Mouse (Mus musculus): ENCODE results near the gene Hist1h3g. TPM values are rescaled to one million over a fixed set of nuclear protein-coding genes. Genes with fewer than 3 reads are reported as not detected.

The Hist1h3g gene
- polyA plus RNA-seq, 1 experiment from 2014 or later: 1.4 TPM

DNA sequence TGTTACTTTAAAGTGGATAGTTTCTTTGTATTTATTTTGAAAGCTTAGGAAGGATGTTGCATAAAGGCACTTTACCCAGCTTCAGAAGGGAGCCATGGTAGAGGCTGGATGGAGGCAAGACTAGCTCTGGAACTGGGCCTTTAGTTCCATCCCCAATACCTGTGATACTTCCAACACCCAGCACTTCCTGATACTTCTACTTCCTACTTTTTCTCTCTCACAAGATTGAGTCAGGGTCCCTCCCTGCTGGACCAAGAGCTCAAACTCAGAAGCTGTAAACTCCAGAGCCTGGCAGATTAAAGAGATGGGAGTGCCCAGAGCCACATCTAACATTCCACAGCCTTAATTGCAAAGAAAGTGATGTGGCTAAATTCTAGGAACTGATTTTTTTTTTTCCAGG is 49.1 kb downstream of the Hist1h3g start:
- Histone ChIP-seq H3K36me3 (ENCODE audit: control insufficient read depth, insufficient read depth, low read length) (no peaks in the 10 kb centered on the region), H3K4me1 (ENCODE audit: control insufficient read depth, insufficient read depth, low read length) (peaks cover 16% of the 10 kb centered on the region), H3K4me3 (replicated peaks; ENCODE audit: low read depth, low read length) (peak overlapping the region; percentile 51), H3K27ac (replicated peaks; ENCODE audit: low read depth, low read length) (peak overlapping the region; percentile 94), H3K27me3 (ENCODE audit: control insufficient read depth, insufficient read depth, low read length) (no peaks in the 10 kb centered on the region), H3K9me3 (ENCODE audit: control insufficient read depth, low read length) (no peaks in the 10 kb centered on the region), H3K4me2 (ENCODE audit: low read length) (peak overlapping the region; percentile 90), H3K9ac (replicated peaks; ENCODE audit: low read length) (peak overlapping the region; percentile 60)
- no peak for DNase-seq
- ATAC-seq (ENCODE audit: low FRiP score, low TSS enrichment): no peak

DNA sequence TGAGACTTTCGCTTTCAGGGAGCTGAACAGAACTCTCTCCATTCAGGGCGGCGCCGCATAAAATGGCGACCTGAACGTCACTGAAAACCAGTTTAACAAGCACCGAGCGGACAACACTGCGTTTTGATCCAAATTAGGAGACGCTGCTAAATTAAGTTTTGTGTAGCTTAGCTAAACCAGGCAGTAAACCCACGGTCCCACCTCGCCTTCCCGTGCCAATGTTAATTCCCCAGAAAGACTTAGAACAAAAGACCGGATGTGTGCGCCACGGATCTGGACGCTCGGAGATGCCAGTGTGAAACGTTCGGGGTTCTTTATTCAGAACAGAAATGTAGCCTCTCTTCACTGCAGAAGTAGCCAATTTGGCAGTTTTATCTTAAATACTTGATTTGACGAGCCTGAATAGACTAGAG is 49.8 kb downstream of the Hist1h3g start:
- peak overlapping the region; percentile 51 for H3K4me3 ChIP-seq (replicated peaks; ENCODE audit: low read depth, low read length)
- peak overlapping the region; percentile 94 for H3K27ac ChIP-seq (replicated peaks; ENCODE audit: low read depth, low read length)
- peak overlapping the region; percentile 60 for H3K9ac ChIP-seq (replicated peaks; ENCODE audit: low read length)
- H3K4me2 ChIP-seq (ENCODE audit: low read length): peak overlapping the region; percentile 90
- under 1% methylated on average over 21 of the region's 21 CpGs for WGBS
- peaks cover 16% of the 10 kb centered on the region for H3K4me1 ChIP-seq (ENCODE audit: control insufficient read depth, insufficient read depth, low read length)
- H3K36me3 ChIP-seq (ENCODE audit: control insufficient read depth, insufficient read depth, low read length): no peaks in the 10 kb centered on the region
- DNase-seq (peak; percentile 84), ATAC-seq (ENCODE audit: low FRiP score, low TSS enrichment) (no peak)
- no peaks in the 10 kb centered on the region for H3K9me3 ChIP-seq (ENCODE audit: control insufficient read depth, low read length)
- H3K27me3 ChIP-seq (ENCODE audit: control insufficient read depth, insufficient read depth, low read length): no peaks in the 10 kb centered on the region

Small RNA genes lying within 50 kb of the gene (microRNA-seq; reads per million reads assigned to microRNA genes)
- gene Gm44297 (not detected), gene Gm44359 (not detected), gene Gm44394 (not detected), gene n-TStga1 (0.59 reads per million)

Other genes with a start within 250 kb of the Hist1h3g start
- 41.2 and 64.4 TPM in 2 replicates for gene Zfp322a, start 166.2 kb upstream of the Hist1h3g start, polyA plus RNA-seq (2014; fragmentation: Nextera tagmentation; extraction: Ambion mirVana)
- gene Abt1, start 111.6 kb upstream of the Hist1h3g start, polyA plus RNA-seq (2014; fragmentation: Nextera tagmentation; extraction: Ambion mirVana): 9.3 and 9.9 TPM in 2 replicates
- 0.09 TPM in 1 of 2 replicates, not detected in the other for gene Btn1a1, start 69.5 kb upstream of the Hist1h3g start, polyA plus RNA-seq (2014; fragmentation: Nextera tagmentation; extraction: Ambion mirVana)
- gene Btn2a2, start 46.6 kb upstream of the Hist1h3g start, polyA plus RNA-seq (2014; fragmentation: Nextera tagmentation; extraction: Ambion mirVana): not detected in 2 replicates
- gene Hist1h4h, start 4.4 kb upstream of the Hist1h3g start, polyA plus RNA-seq (2014; fragmentation: Nextera tagmentation; extraction: Ambion mirVana): 4.1 and 6.4 TPM in 2 replicates
- gene Hist1h2af, start 1.5 kb upstream of the Hist1h3g start, polyA plus RNA-seq (2014; fragmentation: Nextera tagmentation; extraction: Ambion mirVana): 3.4 and 4.6 TPM in 2 replicates
- gene Hist1h2bh, start 8.0 kb downstream of the Hist1h3g start, polyA plus RNA-seq (2014; fragmentation: Nextera tagmentation; extraction: Ambion mirVana): 0.13 and 0.30 TPM in 2 replicates
- gene Hist1h3f, start 8.6 kb downstream of the Hist1h3g start, polyA plus RNA-seq (2014; fragmentation: Nextera tagmentation; extraction: Ambion mirVana): 0.32 and 0.47 TPM in 2 replicates
- not detected in 2 replicates for gene Hist1h4f, start 16.2 kb downstream of the Hist1h3g start, polyA plus RNA-seq (2014; fragmentation: Nextera tagmentation; extraction: Ambion mirVana)
- gene Hist1h1d, start 17.8 kb downstream of the Hist1h3g start, polyA plus RNA-seq (2014; fragmentation: Nextera tagmentation; extraction: Ambion mirVana): 0.11 and 0.18 TPM in 2 replicates
- 3.1 and 3.8 TPM in 2 replicates for gene Hist1h3e, start 26.9 kb downstream of the Hist1h3g start, polyA plus RNA-seq (2014; fragmentation: Nextera tagmentation; extraction: Ambion mirVana)
- gene Hist1h2ae, start 35.8 kb downstream of the Hist1h3g start, polyA plus RNA-seq (2014; fragmentation: Nextera tagmentation; extraction: Ambion mirVana): 30.2 and 34.0 TPM in 2 replicates
- gene Hist1h2bg, start 36.0 kb downstream of the Hist1h3g start, polyA plus RNA-seq (2014; fragmentation: Nextera tagmentation; extraction: Ambion mirVana): 1.4 and 2.6 TPM in 2 replicates
- 1.5 and 2.7 TPM in 2 replicates for gene Hist1h2bf, start 38.8 kb downstream of the Hist1h3g start, polyA plus RNA-seq (2014; fragmentation: Nextera tagmentation; extraction: Ambion mirVana)
- gene Hist1h2ad, start 39.0 kb downstream of the Hist1h3g start, polyA plus RNA-seq (2014; fragmentation: Nextera tagmentation; extraction: Ambion mirVana): 2.1 and 2.2 TPM in 2 replicates
- 1.6 and 2.0 TPM in 2 replicates for gene Hist1h3d, start 40.3 kb downstream of the Hist1h3g start, polyA plus RNA-seq (2014; fragmentation: Nextera tagmentation; extraction: Ambion mirVana)
- 38.1 and 40.0 TPM in 2 replicates for gene Hist1h4d, start 46.2 kb downstream of the Hist1h3g start, polyA plus RNA-seq (2014; fragmentation: Nextera tagmentation; extraction: Ambion mirVana)
- 0.72 and 1.4 TPM in 2 replicates for gene Hist1h2be, start 85.7 kb downstream of the Hist1h3g start, polyA plus RNA-seq (2014; fragmentation: Nextera tagmentation; extraction: Ambion mirVana)
- 4.4 and 8.6 TPM in 2 replicates for gene Hist1h1e, start 87.1 kb downstream of the Hist1h3g start, polyA plus RNA-seq (2014; fragmentation: Nextera tagmentation; extraction: Ambion mirVana)
- 0.57 and 0.67 TPM in 2 replicates for gene Hist1h2ac, start 148.5 kb downstream of the Hist1h3g start, polyA plus RNA-seq (2014; fragmentation: Nextera tagmentation; extraction: Ambion mirVana)
- 13.1 and 17.3 TPM in 2 replicates for gene Hist1h2bc, start 148.8 kb downstream of the Hist1h3g start, polyA plus RNA-seq (2014; fragmentation: Nextera tagmentation; extraction: Ambion mirVana)
- not detected in 2 replicates for gene Hist1h1t, start 160.4 kb downstream of the Hist1h3g start, polyA plus RNA-seq (2014; fragmentation: Nextera tagmentation; extraction: Ambion mirVana)
- gene Hist1h4c, start 163.0 kb downstream of the Hist1h3g start, polyA plus RNA-seq (2014; fragmentation: Nextera tagmentation; extraction: Ambion mirVana): 2.9 and 4.3 TPM in 2 replicates
- gene Hfe, start 175.4 kb downstream of the Hist1h3g start, polyA plus RNA-seq (2014; fragmentation: Nextera tagmentation; extraction: Ambion mirVana): 0.77 and 3.9 TPM in 2 replicates
- 5.7 and 9.2 TPM in 2 replicates for gene Hist1h1c, start 203.4 kb downstream of the Hist1h3g start, polyA plus RNA-seq (2014; fragmentation: Nextera tagmentation; extraction: Ambion mirVana)
- gene Hist1h3c, start 210.2 kb downstream of the Hist1h3g start, polyA plus RNA-seq (2014; fragmentation: Nextera tagmentation; extraction: Ambion mirVana): 1.2 TPM in 2 replicates
- 0.51 TPM in 1 of 2 replicates, not detected in the other for gene Hist1h2bb, start 211.3 kb downstream of the Hist1h3g start, polyA plus RNA-seq (2014; fragmentation: Nextera tagmentation; extraction: Ambion mirVana)
- gene Hist1h2ab, start 215.7 kb downstream of the Hist1h3g start, polyA plus RNA-seq (2014; fragmentation: Nextera tagmentation; extraction: Ambion mirVana): 11.3 and 13.5 TPM in 2 replicates
- 3.5 and 4.0 TPM in 2 replicates for gene Hist1h3b, start 216.8 kb downstream of the Hist1h3g start, polyA plus RNA-seq (2014; fragmentation: Nextera tagmentation; extraction: Ambion mirVana)
- gene Hist1h4b, start 221.6 kb downstream of the Hist1h3g start, polyA plus RNA-seq (2014; fragmentation: Nextera tagmentation; extraction: Ambion mirVana): 2.8 and 5.0 TPM in 2 replicates
- 0.47 and 1.1 TPM in 2 replicates for gene Hist1h4a, start 225.8 kb downstream of the Hist1h3g start, polyA plus RNA-seq (2014; fragmentation: Nextera tagmentation; extraction: Ambion mirVana)
- gene Hist1h3a, start 227.0 kb downstream of the Hist1h3g start, polyA plus RNA-seq (2014; fragmentation: Nextera tagmentation; extraction: Ambion mirVana): 2.2 TPM in 2 replicates
- 0.93 TPM in 1 of 2 replicates, not detected in the other for gene Hist1h1a, start 228.2 kb downstream of the Hist1h3g start, polyA plus RNA-seq (2014; fragmentation: Nextera tagmentation; extraction: Ambion mirVana)
- gene Trim38, start 234.5 kb downstream of the Hist1h3g start, polyA plus RNA-seq (2014; fragmentation: Nextera tagmentation; extraction: Ambion mirVana): not detected in 2 replicates

Data from midbrain, embryonic 14.5 days (tissue).